Mouse (Mus musculus): ENCODE measurements around the gene Grin2c. TPM values are rescaled to one million over a fixed set of nuclear protein-coding genes. Genes with fewer than 3 reads are reported as not detected.

Grin2c gene
- 2.6 and 3.1 TPM in 2 replicates for polyA plus RNA-seq (2012; rRNA removed)

DNA sequence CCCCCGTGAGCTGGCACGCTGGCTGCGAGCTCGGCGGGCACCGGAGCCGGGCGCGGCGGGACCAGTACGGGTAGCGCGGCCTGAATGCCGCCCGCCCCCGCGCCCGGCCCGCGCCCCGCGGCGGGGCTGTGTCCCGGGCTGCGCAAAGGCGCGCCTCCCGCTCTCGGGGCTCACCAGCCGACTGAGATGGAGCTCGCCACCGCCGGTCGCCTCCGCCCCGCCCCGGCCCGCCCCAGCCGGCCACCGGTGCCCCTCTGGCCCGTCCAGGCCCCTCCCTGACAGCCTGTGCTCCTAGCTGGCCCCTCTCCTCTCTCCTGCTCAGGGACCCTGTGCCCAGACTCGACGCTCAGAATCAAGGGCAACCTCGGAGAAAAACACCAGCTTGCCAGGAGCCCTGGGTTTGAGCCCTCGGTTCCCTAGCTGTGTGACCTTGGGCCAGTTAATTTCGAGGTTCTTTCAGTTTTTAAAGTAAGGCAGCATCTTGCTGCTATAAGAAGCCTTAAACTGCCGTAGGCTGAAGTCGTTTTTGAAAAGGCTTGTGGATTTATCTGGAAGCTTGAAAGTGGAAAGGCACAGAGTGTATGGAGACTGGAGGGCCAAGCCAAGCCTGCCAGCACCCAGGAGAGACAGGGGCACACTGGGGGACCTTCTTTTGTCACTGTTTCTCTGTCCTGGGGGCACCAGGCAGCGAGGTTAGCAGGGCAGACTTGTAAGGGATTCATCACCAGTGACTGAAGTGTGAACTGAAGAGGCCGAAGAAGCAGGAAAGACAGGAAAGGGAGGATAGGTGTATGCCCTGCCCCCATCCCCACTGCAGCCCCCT, at the start of gene Grin2c:
Gene Grin2c (minus strand): TSS at position 183 of the 823 bp plus-strand sequence.

GRCm38 (mm10) chr11:115306863-115307262, 39.8 kb upstream of the Grin2c start, which contains the start of gene Otop2:
TSS of gene Otop2 (plus strand) at chr11:115307163.

DNA sequence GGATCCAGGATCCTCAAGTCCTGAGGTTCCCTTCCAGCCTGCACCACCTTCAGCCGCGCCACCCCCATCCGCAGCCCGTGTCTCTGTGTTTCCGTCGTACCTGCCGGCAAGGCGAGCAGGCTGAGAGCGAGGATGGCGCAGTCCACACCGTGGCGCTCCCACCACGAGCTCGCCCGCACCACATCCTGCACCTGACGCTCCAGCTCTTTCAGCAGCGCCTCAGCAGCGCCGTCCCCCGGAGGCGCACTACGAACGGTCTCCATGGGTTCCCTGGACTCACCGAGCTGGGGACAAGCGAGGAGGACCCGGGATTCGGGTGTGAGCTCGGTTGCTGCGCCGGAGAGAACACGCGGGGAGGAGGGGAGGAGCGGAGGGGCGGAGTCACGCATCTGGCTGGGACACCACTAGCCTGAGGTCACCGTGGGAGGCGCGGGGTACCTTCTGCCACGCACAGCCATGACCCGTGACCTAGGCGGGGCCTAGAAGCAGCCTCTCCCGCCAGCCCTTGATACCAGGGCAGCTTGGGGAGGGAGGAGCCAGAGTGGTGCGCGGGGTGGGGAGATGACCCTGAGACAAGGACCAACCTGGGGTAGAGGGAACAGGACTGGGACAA, 30.3 kb upstream of the Grin2c start, which contains the start of gene Fads6:
Gene Fads6 (minus strand): TSS at position 450 of the 613 bp plus-strand sequence.

GRCm38 (mm10) chr11:115276780-115277603, 9.9 kb upstream of the Grin2c start, which contains the start of gene Fdxr:
TSS of gene Fdxr (minus strand) at chr11:115277050.

Other genes starting within 250 kb of the Grin2c start
- gene Cd300ld4, start 240.2 kb downstream of the Grin2c start, polyA plus RNA-seq (2012; rRNA removed) = 0.27 TPM in 1 of 2 replicates, not detected in the other
- 0.33 TPM in 1 of 2 replicates, not detected in the other for gene Cd300ld5, start 229.5 kb downstream of the Grin2c start, polyA plus RNA-seq (2012; rRNA removed)
- 0.58 TPM in 1 of 2 replicates, not detected in the other for gene Cd300ld3, start 218.8 kb downstream of the Grin2c start, polyA plus RNA-seq (2012; rRNA removed)
- gene Cd300e, start 205.1 kb downstream of the Grin2c start, polyA plus RNA-seq (2012; rRNA removed) = 0.04 TPM in 1 of 2 replicates, not detected in the other
- 0.79 and 0.87 TPM in 2 replicates for gene Rab37, start 175.8 kb downstream of the Grin2c start, polyA plus RNA-seq (2012; rRNA removed)
- 0.18 and 0.36 TPM in 2 replicates for gene Cd300lf, start 133.3 kb downstream of the Grin2c start, polyA plus RNA-seq (2012; rRNA removed)
- gene Slc9a3r1, start 103.9 kb downstream of the Grin2c start, polyA plus RNA-seq (2012; rRNA removed) = 41.7 and 45.8 TPM in 2 replicates
- 5.5 and 7.7 TPM in 2 replicates for gene Tmem104, start 79.8 kb downstream of the Grin2c start, polyA plus RNA-seq (2012; rRNA removed)
- 19.2 and 20.9 TPM in 2 replicates for gene Nat9, start 79.4 kb downstream of the Grin2c start, polyA plus RNA-seq (2012; rRNA removed)
- gene Fdxr, start 9.8 kb upstream of the Grin2c start, polyA plus RNA-seq (2012; rRNA removed) = 31.3 and 33.1 TPM in 2 replicates
- gene Fads6, start 30.4 kb upstream of the Grin2c start, polyA plus RNA-seq (2012; rRNA removed) = 4.2 and 4.5 TPM in 2 replicates
- gene Otop2, start 39.9 kb upstream of the Grin2c start, polyA plus RNA-seq (2012; rRNA removed) = 0.07 and 0.16 TPM in 2 replicates
- 0.06 and 0.13 TPM in 2 replicates for gene Ush1g, start 54.8 kb upstream of the Grin2c start, polyA plus RNA-seq (2012; rRNA removed)
- 0.62 and 0.68 TPM in 2 replicates for gene Otop3, start 67.5 kb upstream of the Grin2c start, polyA plus RNA-seq (2012; rRNA removed)
- 56.4 and 69.3 TPM in 2 replicates for gene Hid1, start 100.5 kb upstream of the Grin2c start, polyA plus RNA-seq (2012; rRNA removed)
- 31.5 and 32.2 TPM in 2 replicates for gene Cdr2l, start 114.7 kb upstream of the Grin2c start, polyA plus RNA-seq (2012; rRNA removed)
- gene Mrpl58, start 136.5 kb upstream of the Grin2c start, polyA plus RNA-seq (2012; rRNA removed) = 103 and 122 TPM in 2 replicates
- gene Atp5h, start 152.7 kb upstream of the Grin2c start, polyA plus RNA-seq (2012; rRNA removed) = 444 and 496 TPM in 2 replicates
- 49.7 and 50.7 TPM in 2 replicates for gene Kctd2, start 152.9 kb upstream of the Grin2c start, polyA plus RNA-seq (2012; rRNA removed)
- gene Trim80, start 173.3 kb upstream of the Grin2c start, polyA plus RNA-seq (2012; rRNA removed) = 0.09 TPM in 1 of 2 replicates, not detected in the other
- gene Slc16a5, start 195.2 kb upstream of the Grin2c start, polyA plus RNA-seq (2012; rRNA removed) = 0.10 TPM in 1 of 2 replicates, not detected in the other
- gene Armc7, start 208.4 kb upstream of the Grin2c start, polyA plus RNA-seq (2012; rRNA removed) = 9.9 and 10.3 TPM in 2 replicates
- gene Nt5c, start 224.6 kb upstream of the Grin2c start, polyA plus RNA-seq (2012; rRNA removed) = 69.7 and 88.0 TPM in 2 replicates
- gene Jpt1, start 247.1 kb upstream of the Grin2c start, polyA plus RNA-seq (2012; rRNA removed) = 1,339 and 1,384 TPM in 2 replicates

All from central nervous system, embryonic 18 days (tissue).